Mouse (Mus musculus) lung, adult 2 months (tissue): Measurements from ENCODE around the gene Tmem107.

Source experiments
- CTCF ChIP-seq: fragments of 200-500 bp; IDR thresholded peaks from 2 replicates; pipeline ENCODE4 v1.5.1; 2011; ENCODE audit warnings: mild to moderate bottlenecking, low read length, control low read depth; ENCODE audit not compliant: insufficient read depth
- POLR2A ChIP-seq: fragments of 200-500 bp; IDR thresholded peaks from 2 replicates; pipeline ENCODE4 v1.6.1; 2011; ENCODE audit warnings: low read depth, mild to moderate bottlenecking, control low read depth, low read length, borderline replicate concordance; ENCODE audit errors: extremely low read depth

GRCm38 (mm10) chr11:69053848-69054247 is 16.8 kb upstream of the Tmem107 start:
- no peak for TF ChIP-seq POLR2A
- TF ChIP-seq CTCF, result no peak
